Mouse (Mus musculus): ENCODE data around the gene Dcaf11. TPM values are rescaled to one million over a fixed set of nuclear protein-coding genes. Genes with fewer than 3 reads are reported as not detected.
A peak's percentile ranks its signal among the peaks of the same experiment; 100 is the strongest.

Gene Dcaf11
- polyA plus RNA-seq, 1 experiment from 2014 or later, result 137 TPM

- peak within 1 kb of the TSS; percentile 73 for H3K9ac ChIP-seq (ENCODE audit: low read depth, low read length)
- WGBS, result 0% methylated on average over 32 of the region's 32 CpGs
- H3K4me3 ChIP-seq (ENCODE audit: low read depth, low read length), result peak within 1 kb of the TSS; percentile 49
- peak; percentile 94 for ATAC-seq
- peaks cover 9% of the 10 kb centered on the region for H3K4me1 ChIP-seq (ENCODE audit: control insufficient read depth, insufficient read depth, low read length)
- H3K4me2 ChIP-seq (ENCODE audit: low read length), result peak within 1 kb of the TSS; percentile 76
- H3K27me3 ChIP-seq (ENCODE audit: control insufficient read depth, insufficient read depth, low read depth, low read length), result no peaks in the 10 kb centered on the region
- H3K9me3 ChIP-seq (replicated peaks; ENCODE audit: control insufficient read depth, low read length, poor library complexity, severe bottlenecking), result no peaks in the 10 kb centered on the region
- peak within 1 kb of the TSS; percentile 90 for H3K27ac ChIP-seq (ENCODE audit: low read length)
- H3K36me3 ChIP-seq (ENCODE audit: control insufficient read depth, insufficient read depth, low read length), result no peaks in the 10 kb centered on the region
Observed at GRCm38 (mm10) chr14:55577871-55578667, 18.3 kb downstream of the Dcaf11 start, which contains the start of gene Psme1. TSS of gene Psme1 (plus strand) at chr14:55578123.

DNA sequence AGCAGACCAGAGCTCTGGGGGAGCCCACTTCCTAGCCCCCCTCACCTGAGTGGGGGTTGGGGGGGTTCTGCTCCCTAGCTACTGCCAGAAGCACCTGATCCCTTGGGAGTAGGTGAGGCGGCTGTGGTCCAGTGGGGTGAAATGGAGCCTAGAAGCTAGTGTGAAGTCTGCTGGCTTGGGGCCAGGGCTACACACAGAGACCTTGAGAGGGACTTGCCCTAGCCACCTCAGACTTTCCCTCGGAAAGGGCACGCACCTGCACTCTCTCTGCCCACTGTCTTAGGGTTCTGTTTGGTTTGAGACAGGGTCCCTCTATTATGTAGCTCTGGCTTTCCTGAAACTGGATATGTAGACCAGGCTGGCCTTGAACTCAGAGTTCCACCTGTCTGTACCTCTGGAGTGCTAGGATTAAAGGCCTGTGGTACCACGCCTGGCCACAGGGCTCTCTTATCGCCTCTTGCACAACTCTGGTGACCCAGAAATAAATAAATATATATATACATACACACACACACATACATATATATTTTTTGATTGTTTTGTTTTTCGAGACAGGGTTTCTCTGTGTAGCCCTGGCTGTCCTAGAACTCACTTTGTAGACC, 19.0 kb downstream of the Dcaf11 start:
- no peaks in the 10 kb centered on the region for H3K9me3 ChIP-seq (replicated peaks; ENCODE audit: control insufficient read depth, low read length, poor library complexity, severe bottlenecking)
- H3K9ac ChIP-seq (ENCODE audit: low read depth, low read length), result peak overlapping the region; percentile 73
- peak overlapping the region; percentile 90 for H3K27ac ChIP-seq (ENCODE audit: low read length)
- no peaks in the 10 kb centered on the region for H3K36me3 ChIP-seq (ENCODE audit: control insufficient read depth, insufficient read depth, low read length)
- H3K4me1 ChIP-seq (ENCODE audit: control insufficient read depth, insufficient read depth, low read length), result peaks cover 11% of the 10 kb centered on the region
- peak overlapping the region; percentile 76 for H3K4me2 ChIP-seq (ENCODE audit: low read length)
- peak overlapping the region; percentile 49 for H3K4me3 ChIP-seq (ENCODE audit: low read depth, low read length)
- H3K27me3 ChIP-seq (ENCODE audit: control insufficient read depth, insufficient read depth, low read depth, low read length), result no peaks in the 10 kb centered on the region
- 32% methylated on average over 6 of the region's 6 CpGs for WGBS
- peak; percentile 44 for ATAC-seq

- no peak overlapping the region for H3K27ac ChIP-seq (ENCODE audit: low read length)
- H3K36me3 ChIP-seq (ENCODE audit: control insufficient read depth, insufficient read depth, low read length), result no peaks in the 10 kb centered on the region
- no peak overlapping the region for H3K4me3 ChIP-seq (ENCODE audit: low read depth, low read length)
- 85% methylated on average over 23 of the region's 23 CpGs for WGBS
- H3K9me3 ChIP-seq (replicated peaks; ENCODE audit: control insufficient read depth, low read length, poor library complexity, severe bottlenecking), result no peaks in the 10 kb centered on the region
- no peak overlapping the region for H3K9ac ChIP-seq (ENCODE audit: low read depth, low read length)
- no peak overlapping the region for H3K4me2 ChIP-seq (ENCODE audit: low read length)
- no peaks in the 10 kb centered on the region for H3K27me3 ChIP-seq (ENCODE audit: control insufficient read depth, insufficient read depth, low read depth, low read length)
- no peak for ATAC-seq
- peaks cover 15% of the 10 kb centered on the region for H3K4me1 ChIP-seq (ENCODE audit: control insufficient read depth, insufficient read depth, low read length)
Observed at GRCm38 (mm10) chr14:55579511-55580496, 20.0 kb downstream of the Dcaf11 start.

- Histone ChIP-seq H3K4me2 (ENCODE audit: low read length) (no peak overlapping the region), H3K9me3 (replicated peaks; ENCODE audit: control insufficient read depth, low read length, poor library complexity, severe bottlenecking) (no peaks in the 10 kb centered on the region), H3K4me1 (ENCODE audit: control insufficient read depth, insufficient read depth, low read length) (peaks cover 18% of the 10 kb centered on the region), H3K9ac (ENCODE audit: low read depth, low read length) (no peak overlapping the region), H3K4me3 (ENCODE audit: low read depth, low read length) (no peak overlapping the region), H3K36me3 (ENCODE audit: control insufficient read depth, insufficient read depth, low read length) (no peaks in the 10 kb centered on the region), H3K27ac (ENCODE audit: low read length) (no peak overlapping the region), H3K27me3 (ENCODE audit: control insufficient read depth, insufficient read depth, low read depth, low read length) (no peaks in the 10 kb centered on the region)
- no peak for ATAC-seq
- 96% methylated on average over 16 of the region's 16 CpGs for WGBS
Observed at GRCm38 (mm10) chr14:55580731-55581130, 20.9 kb downstream of the Dcaf11 start.

GRCm38 (mm10) chr14:55581981-55582681, 22.3 kb downstream of the Dcaf11 start:
- no peaks in the 10 kb centered on the region for H3K9me3 ChIP-seq (replicated peaks; ENCODE audit: control insufficient read depth, low read length, poor library complexity, severe bottlenecking)
- H3K4me2 ChIP-seq (ENCODE audit: low read length), result no peak overlapping the region
- H3K27me3 ChIP-seq (ENCODE audit: control insufficient read depth, insufficient read depth, low read depth, low read length), result no peaks in the 10 kb centered on the region
- peaks cover 18% of the 10 kb centered on the region for H3K4me1 ChIP-seq (ENCODE audit: control insufficient read depth, insufficient read depth, low read length)
- H3K4me3 ChIP-seq (ENCODE audit: low read depth, low read length), result no peak overlapping the region
- H3K9ac ChIP-seq (ENCODE audit: low read depth, low read length), result no peak overlapping the region
- no peak for ATAC-seq
- H3K36me3 ChIP-seq (ENCODE audit: control insufficient read depth, insufficient read depth, low read length), result peaks cover 2% of the 10 kb centered on the region; the same call in 1 of the 2 replicates
- WGBS, result 79% methylated on average over 9 of the region's 9 CpGs
- H3K27ac ChIP-seq (ENCODE audit: low read length), result no peak overlapping the region

- 38% methylated on average over 5 of the region's 5 CpGs for WGBS
- H3K4me2 ChIP-seq (ENCODE audit: low read length), result peak overlapping the region; percentile 78
- H3K27me3 ChIP-seq (ENCODE audit: control insufficient read depth, insufficient read depth, low read depth, low read length), result no peaks in the 10 kb centered on the region
- no peak for ATAC-seq
- peaks cover 4% of the 10 kb centered on the region; the same call in 1 of the 2 replicates for H3K36me3 ChIP-seq (ENCODE audit: control insufficient read depth, insufficient read depth, low read length)
- peak overlapping the region; percentile 71; the same call in 1 of the 2 replicates for H3K27ac ChIP-seq (ENCODE audit: low read length)
- no peaks in the 10 kb centered on the region for H3K9me3 ChIP-seq (replicated peaks; ENCODE audit: control insufficient read depth, low read length, poor library complexity, severe bottlenecking)
- H3K4me1 ChIP-seq (ENCODE audit: control insufficient read depth, insufficient read depth, low read length), result peaks cover 9% of the 10 kb centered on the region
- H3K9ac ChIP-seq (ENCODE audit: low read depth, low read length), result peak overlapping the region; percentile 84
- H3K4me3 ChIP-seq (ENCODE audit: low read depth, low read length), result peak overlapping the region; percentile 58
Observed at GRCm38 (mm10) chr14:55584303-55584701, 24.5 kb downstream of the Dcaf11 start.

- Histone ChIP-seq H3K27ac (ENCODE audit: low read length) (peak within 1 kb of the TSS; percentile 71), H3K36me3 (ENCODE audit: control insufficient read depth, insufficient read depth, low read length) (peaks cover 4% of the 10 kb centered on the region; the same call in 1 of the 2 replicates), H3K4me3 (ENCODE audit: low read depth, low read length) (peak within 1 kb of the TSS; percentile 58), H3K9me3 (replicated peaks; ENCODE audit: control insufficient read depth, low read length, poor library complexity, severe bottlenecking) (no peaks in the 10 kb centered on the region), H3K4me1 (ENCODE audit: control insufficient read depth, insufficient read depth, low read length) (peaks cover 10% of the 10 kb centered on the region), H3K27me3 (ENCODE audit: control insufficient read depth, insufficient read depth, low read depth, low read length) (no peaks in the 10 kb centered on the region), H3K4me2 (ENCODE audit: low read length) (peak within 1 kb of the TSS; percentile 78), H3K9ac (ENCODE audit: low read depth, low read length) (peak within 1 kb of the TSS; percentile 84)
- peak; percentile 82 for ATAC-seq
- 3% methylated on average over 43 of the region's 43 CpGs for WGBS
Observed at GRCm38 (mm10) chr14:55584702-55585565, 25.1 kb downstream of the Dcaf11 start, which contains the start of gene Emc9. TSS of gene Emc9 (minus strand) at chr14:55585302.
